Mouse (Mus musculus) heart, adult 2 months (tissue): ENCODE measurements around the gene Asb2. TPM values are rescaled to one million over a fixed set of nuclear protein-coding genes. Genes with fewer than 3 reads are reported as not detected.
A peak's percentile ranks its signal among the peaks of the same experiment; 100 is the strongest.

Experiments
- DNase-seq, 2 experiments: peaks; one replicate each; pipeline ENCODE4 v3.0.0; 2021
- H3K27ac ChIP-seq: fragments of 200-600 bp; 2 replicates; pipeline ENCODE4 v1.8.1; 2022
- H3K27me3 ChIP-seq: fragments of 200-500 bp; 2 replicates; pipeline ENCODE4 v1.6.1; 2012; ENCODE audit warnings: mild to moderate bottlenecking, low read length, inconsistent platforms, mixed read lengths; ENCODE audit not compliant: control insufficient read depth, insufficient read depth
- H3K36me3 ChIP-seq: fragments of 200-500 bp; 2 replicates; pipeline ENCODE4 v1.6.1; 2012; ENCODE audit warnings: low read length, inconsistent platforms; ENCODE audit not compliant: control insufficient read depth, insufficient read depth
- H3K4me1 ChIP-seq: fragments of 200-500 bp; 2 replicates; pipeline ENCODE4 v1.6.1; 2011; ENCODE audit warnings: low read length; ENCODE audit not compliant: control insufficient read depth, insufficient read depth
- H3K4me3 ChIP-seq: fragments of 200-600 bp; 2 replicates; pipeline ENCODE4 v1.8.1; 2022
- H3K79me2 ChIP-seq: fragments of 200-500 bp; replicated peaks from 2 replicates; pipeline ENCODE4 v1.6.1; 2012; ENCODE audit warnings: mild to moderate bottlenecking, inconsistent platforms, low read length, moderate library complexity, mixed read lengths; ENCODE audit not compliant: control insufficient read depth, insufficient read depth
- H3K9ac ChIP-seq: fragments of 200-500 bp; 2 replicates; pipeline ENCODE4 v1.6.1; 2012; ENCODE audit warnings: low read depth, mild to moderate bottlenecking, control low read depth, inconsistent platforms, low read length, mixed read lengths
- CTCF ChIP-seq: fragments of 200-600 bp; IDR thresholded peaks from 2 replicates; pipeline ENCODE4 v1.8.1; 2022; ENCODE audit warnings: antibody characterized with exemption, mild to moderate bottlenecking, moderate library complexity
- EP300 ChIP-seq: fragments of 200-500 bp; IDR thresholded peaks from 2 replicates; pipeline ENCODE4 v1.6.1; 2011; ENCODE audit warnings: low read depth, low read length, control low read depth; ENCODE audit not compliant: insufficient read depth
- POLR2A ChIP-seq: fragments of 200-500 bp; IDR thresholded peaks from 2 replicates; pipeline ENCODE4 v1.6.1; 2011; ENCODE audit warnings: mild to moderate bottlenecking, low read depth, low read length, control low read depth; ENCODE audit not compliant: insufficient read depth
- WGBS: fragments of 180-500 bp; shearing (Covaris S2); methylation state at CpG from one replicate; pipeline ENCODE4 v1.1.7; 2018; 5-methylcytosine and 5-hydroxymethylcytosine counted together
- intact Hi-C: fragments of 180-260 bp; cut with DNase I; formaldehyde crosslinking; loops from one replicate; pipeline ENCODE4 v1.15.1; 2025
- polyA plus RNA-seq: library from polyadenylated mRNA; depleted of rRNA; stranded (reverse); fragments of >200 nt; gene quantifications from 2 replicates; pipeline ENCODE4 v1.2.3, GENCODE M21; 2012
- total RNA-seq, 2 experiments: library from RNA; stranded (reverse); gene quantifications; 2 replicates each; pipeline ENCODE4 v1.2.3; 2021

Asb2 gene
- total and polyA plus RNA-seq, 3 experiments, result 419 to 541 (median 533) TPM

DNA sequence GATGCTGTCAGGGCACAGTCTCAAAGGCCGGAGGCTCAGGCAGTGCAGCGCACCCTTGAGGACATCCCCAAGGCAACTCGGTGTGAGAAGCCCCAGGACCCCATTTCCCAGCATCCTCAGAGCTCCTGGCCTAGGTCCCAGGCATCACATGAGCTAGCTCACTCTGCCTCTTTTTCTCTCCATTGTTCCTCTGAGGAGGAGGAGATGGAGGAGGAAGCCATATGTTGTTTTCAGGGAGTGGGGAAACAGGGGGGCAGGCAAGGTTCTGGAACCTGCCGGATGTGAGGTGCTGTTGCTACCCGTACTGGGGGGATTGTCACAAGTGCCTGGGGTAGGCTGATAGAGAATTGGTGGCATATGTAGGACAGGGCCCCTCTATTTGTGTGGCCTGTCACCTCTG, 20.3 kb upstream of the Asb2 start:
- Histone ChIP-seq H3K9ac (no peak overlapping the region), H3K36me3 (no peaks in the 10 kb centered on the region), H3K4me3 (no peak overlapping the region), H3K79me2 (no peaks in the 10 kb centered on the region), H3K4me1 (no peaks in the 10 kb centered on the region), H3K27ac (no peak overlapping the region), H3K27me3 (no peaks in the 10 kb centered on the region)
- intact Hi-C loops, result no loop called here
- WGBS, result 50% methylated on average over 5 of the region's 5 CpGs
- no peak for DNase-seq
- no peak for TF ChIP-seq POLR2A
- TF ChIP-seq CTCF, result no peak
- TF ChIP-seq EP300, result no peak

DNA sequence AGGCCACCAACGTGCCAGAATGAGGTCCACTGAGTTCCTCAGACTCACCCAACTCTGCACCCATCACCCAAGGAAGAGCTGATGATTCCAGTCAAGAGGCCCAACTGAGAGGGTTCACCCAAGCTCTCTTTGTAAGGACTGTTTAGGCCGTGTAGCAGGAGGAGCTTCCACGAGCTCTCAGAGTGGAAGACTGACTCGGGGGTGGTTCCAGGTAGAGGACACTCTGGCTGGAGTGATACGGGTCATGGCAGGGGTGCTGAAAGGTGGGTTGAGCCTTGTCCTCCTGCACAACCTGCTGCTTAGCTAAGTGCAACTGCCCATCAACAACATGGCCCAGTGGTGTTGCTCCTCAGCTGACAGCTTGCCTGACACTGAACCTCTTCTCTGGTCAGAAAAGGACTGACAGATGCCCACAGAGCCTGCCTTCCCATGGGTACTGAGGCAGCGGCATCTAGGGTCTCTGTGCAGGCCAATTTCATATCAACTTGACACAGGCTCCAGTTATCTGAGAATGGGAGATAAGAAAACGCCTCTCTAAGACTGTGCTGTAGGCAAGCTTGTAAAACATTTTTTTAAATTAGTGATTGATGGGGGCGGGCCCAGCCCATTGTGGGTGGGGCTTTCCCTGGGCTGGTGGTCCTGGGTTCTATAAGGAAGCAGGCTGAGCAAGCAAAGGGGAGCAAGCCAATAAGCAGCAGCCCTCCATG, 17.9 kb upstream of the Asb2 start:
- H3K27ac ChIP-seq, result no peak overlapping the region
- no peak for DNase-seq
- intact Hi-C loops, result no loop called here
- H3K4me1 ChIP-seq, result no peaks in the 10 kb centered on the region
- H3K9ac ChIP-seq, result no peak overlapping the region
- H3K27me3 ChIP-seq, result no peaks in the 10 kb centered on the region
- no peaks in the 10 kb centered on the region for H3K79me2 ChIP-seq
- H3K36me3 ChIP-seq, result no peaks in the 10 kb centered on the region
- no peak overlapping the region for H3K4me3 ChIP-seq
- 53% methylated on average over 8 of the region's 8 CpGs for WGBS
- no peak for TF ChIP-seq POLR2A
- TF ChIP-seq EP300, result no peak
- TF ChIP-seq CTCF, result no peak

DNA sequence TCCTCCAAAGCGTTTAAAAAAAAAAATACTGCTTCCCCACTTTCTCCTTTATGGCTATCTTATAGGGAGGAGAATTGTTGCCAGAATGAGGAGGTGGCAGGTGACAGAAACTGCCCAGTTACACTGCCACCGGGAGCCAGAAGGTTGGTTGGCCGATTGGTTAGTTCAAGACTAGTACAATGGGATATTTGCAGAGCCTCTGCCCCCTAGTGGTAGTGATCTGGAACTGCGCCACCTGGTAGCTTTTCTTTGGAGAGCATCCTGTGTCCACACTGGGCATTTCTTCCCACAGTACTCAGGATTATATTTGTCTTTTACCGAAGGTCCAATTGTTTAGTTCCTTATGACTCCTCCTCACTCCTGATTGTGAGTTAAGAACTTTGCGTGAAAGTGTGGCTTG, 15.9 kb upstream of the Asb2 start:
- peak in 1 of 2 experiments; percentile 61 for DNase-seq
- TF ChIP-seq CTCF (peak; percentile 99), POLR2A (no peak)
- 21% methylated on average over 6 of the region's 6 CpGs for WGBS
- no peak overlapping the region for H3K4me3 ChIP-seq
- H3K9ac ChIP-seq, result no peak overlapping the region
- intact Hi-C loops, result no loop called here
- no peaks in the 10 kb centered on the region for H3K79me2 ChIP-seq
- no peaks in the 10 kb centered on the region for H3K27me3 ChIP-seq
- H3K36me3 ChIP-seq, result no peaks in the 10 kb centered on the region
- no peaks in the 10 kb centered on the region for H3K4me1 ChIP-seq
- no peak overlapping the region for H3K27ac ChIP-seq

DNA sequence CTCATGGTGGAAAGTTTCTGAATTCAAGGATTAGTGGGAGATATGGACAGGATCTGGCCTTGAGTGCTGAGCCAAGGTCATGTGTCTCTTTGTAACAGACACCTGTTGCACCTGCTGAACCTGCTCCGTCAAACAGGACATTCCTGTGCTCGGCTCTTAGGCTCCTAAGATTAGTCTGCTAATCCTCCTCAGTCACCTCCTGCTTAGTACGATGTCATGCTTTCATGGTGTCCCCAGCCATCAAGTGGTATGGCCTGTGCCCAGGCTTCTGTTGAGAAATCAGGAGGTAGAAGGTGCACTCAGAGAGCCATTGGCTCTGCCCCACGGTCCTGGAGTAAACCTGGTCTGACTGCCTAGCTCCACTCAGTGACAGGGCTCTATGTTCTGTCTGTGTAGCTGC, 15.1 kb upstream of the Asb2 start:
- no peaks in the 10 kb centered on the region for H3K36me3 ChIP-seq
- no peaks in the 10 kb centered on the region for H3K27me3 ChIP-seq
- no peaks in the 10 kb centered on the region for H3K4me1 ChIP-seq
- intact Hi-C loops, result no loop called here
- no peak for DNase-seq
- no peak overlapping the region for H3K4me3 ChIP-seq
- no peak for TF ChIP-seq POLR2A
- no peak for TF ChIP-seq EP300
- no peak for TF ChIP-seq CTCF
- no peaks in the 10 kb centered on the region for H3K79me2 ChIP-seq
- WGBS, result 67% methylated on average over 4 of the region's 4 CpGs
- H3K27ac ChIP-seq, result no peak overlapping the region
- no peak overlapping the region for H3K9ac ChIP-seq

DNA sequence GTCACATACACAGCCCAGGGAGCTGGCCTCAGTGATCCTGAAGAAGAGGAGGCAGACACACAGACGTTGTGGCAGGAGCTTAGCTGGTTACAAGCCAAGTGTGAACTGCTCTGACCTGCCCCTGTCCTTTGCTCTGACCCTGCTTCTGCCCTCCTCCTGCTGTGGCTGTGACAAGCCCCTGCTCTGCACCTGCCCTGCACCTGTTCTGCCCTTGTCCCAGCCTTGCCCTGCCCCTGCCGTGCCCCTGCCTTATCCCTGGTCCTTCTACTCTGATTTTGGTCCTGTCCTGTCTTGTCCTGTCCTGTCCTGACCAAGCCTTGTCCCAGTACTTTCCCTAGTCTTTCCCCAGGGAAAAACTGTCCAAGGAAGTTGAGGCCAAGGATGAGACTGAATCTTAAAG, 13.0 kb upstream of the Asb2 start:
- Histone ChIP-seq H3K27me3 (no peaks in the 10 kb centered on the region), H3K27ac (no peak overlapping the region), H3K9ac (no peak overlapping the region), H3K79me2 (no peaks in the 10 kb centered on the region), H3K36me3 (no peaks in the 10 kb centered on the region), H3K4me1 (peaks cover under 1% of the 10 kb centered on the region; the same call in 1 of the 2 replicates), H3K4me3 (no peak overlapping the region)
- 59% methylated on average over 2 of the region's 2 CpGs for WGBS
- intact Hi-C loops, result loop anchor here (1.0 to 5.0 kb wide), 2 partner anchors 43 to 226 kb away; no protein-coding TSS in a partner anchor
- DNase-seq, result no peak
- TF ChIP-seq CTCF (no peak), POLR2A (no peak), EP300 (no peak)

DNA sequence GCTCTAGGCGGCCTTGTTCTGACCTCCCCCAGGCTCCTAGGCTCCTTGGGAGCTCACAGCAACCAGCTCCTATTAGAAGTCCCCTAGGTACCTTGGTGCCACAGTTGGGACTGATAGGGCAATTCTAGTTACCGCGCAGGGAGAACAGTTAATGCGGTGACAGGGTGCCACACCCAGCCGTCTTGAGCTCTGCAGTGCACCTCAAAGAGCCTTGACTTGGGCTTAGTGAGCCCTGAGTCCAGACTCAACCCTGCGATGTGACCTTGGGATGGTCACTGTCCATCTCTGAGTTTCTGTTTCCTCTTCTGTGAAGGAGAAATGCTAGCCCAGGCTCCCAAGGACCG, 12.5 kb upstream of the Asb2 start:
- Histone ChIP-seq H3K4me1 (peaks cover 3% of the 10 kb centered on the region; the same call in 1 of the 2 replicates), H3K4me3 (no peak overlapping the region), H3K9ac (no peak overlapping the region), H3K27ac (no peak overlapping the region), H3K36me3 (no peaks in the 10 kb centered on the region), H3K79me2 (no peaks in the 10 kb centered on the region), H3K27me3 (no peaks in the 10 kb centered on the region)
- intact Hi-C loops, result loop anchor here (1.0 to 5.0 kb wide), 2 partner anchors 43 to 226 kb away; no protein-coding TSS in a partner anchor
- WGBS, result 69% methylated on average over 7 of the region's 7 CpGs
- no peak for TF ChIP-seq POLR2A
- TF ChIP-seq EP300, result no peak
- no peak for TF ChIP-seq CTCF
- no peak for DNase-seq
